Mouse (Mus musculus): ENCODE results near the gene Myo18b.
A peak's percentile ranks its signal among the peaks of the same experiment; 100 is the strongest.

The Myo18b gene

DNA sequence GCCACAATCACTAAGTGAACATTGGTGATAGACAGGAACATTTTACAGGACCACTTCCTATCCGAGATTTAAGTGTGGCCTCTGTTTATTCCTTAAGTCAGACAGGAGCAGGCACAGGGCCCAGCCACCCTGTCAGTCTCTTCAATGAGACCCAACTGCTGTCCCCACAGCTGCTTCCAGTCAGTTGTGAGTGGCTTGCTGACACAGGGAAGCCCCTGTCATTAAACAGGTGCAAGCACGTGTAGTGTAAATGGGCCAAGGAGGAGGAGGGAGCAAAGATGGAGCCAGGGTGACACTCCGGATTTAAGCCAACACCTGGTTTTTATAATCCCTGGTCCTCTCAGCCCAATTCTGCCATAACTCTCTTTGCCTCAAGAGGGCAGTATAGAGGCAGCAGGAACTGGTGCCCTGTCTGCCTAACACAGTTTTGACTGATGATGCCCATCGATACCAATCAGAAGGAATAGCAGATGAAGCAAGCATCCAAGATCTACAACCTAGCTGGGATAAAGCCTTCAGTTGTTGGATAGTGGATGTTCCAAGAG lies 19.2 kb downstream of the Myo18b start:
- peak; percentile 33 to 43 for DNase-seq

DNA sequence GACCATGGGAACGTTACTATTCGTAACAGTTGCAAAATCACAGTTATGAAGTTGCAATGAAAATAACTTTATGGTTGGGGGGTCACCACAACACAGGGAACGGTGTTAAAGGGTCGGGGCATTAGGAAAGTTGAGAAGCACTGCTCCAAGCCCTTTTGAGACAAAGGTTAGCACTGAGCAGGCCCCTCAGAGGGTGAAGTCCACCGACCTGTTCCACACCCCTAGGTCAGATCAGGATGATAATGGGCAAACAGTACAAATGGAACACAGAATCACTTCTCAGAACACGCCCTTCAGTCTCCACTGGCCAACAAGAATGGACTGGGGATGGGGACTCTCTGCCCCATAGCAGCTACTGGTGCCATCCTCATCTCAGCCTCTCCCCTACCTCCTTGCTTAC lies 23.2 kb downstream of the Myo18b start:
- no peak for DNase-seq

DNA sequence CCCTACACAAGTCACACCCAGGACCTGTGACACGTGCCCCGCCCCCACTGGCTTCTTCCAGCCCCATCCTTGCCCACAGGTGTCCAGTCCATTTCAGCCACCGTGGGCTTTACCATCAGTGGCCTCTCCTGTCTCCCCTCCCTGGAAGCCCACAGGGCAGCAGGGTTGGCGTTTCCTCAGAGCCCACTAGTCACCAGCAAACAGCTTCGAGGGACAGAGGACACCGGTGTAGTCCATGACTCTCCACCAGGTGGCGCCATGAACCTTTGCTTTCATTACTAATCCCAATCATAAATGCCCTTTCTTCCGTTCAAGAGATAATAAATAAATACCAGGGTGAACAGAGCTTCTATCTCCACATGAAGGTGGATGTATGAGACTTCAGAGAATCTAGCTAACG lies 25.4 kb downstream of the Myo18b start:
- peak; percentile 22 to 70 for DNase-seq

DNA sequence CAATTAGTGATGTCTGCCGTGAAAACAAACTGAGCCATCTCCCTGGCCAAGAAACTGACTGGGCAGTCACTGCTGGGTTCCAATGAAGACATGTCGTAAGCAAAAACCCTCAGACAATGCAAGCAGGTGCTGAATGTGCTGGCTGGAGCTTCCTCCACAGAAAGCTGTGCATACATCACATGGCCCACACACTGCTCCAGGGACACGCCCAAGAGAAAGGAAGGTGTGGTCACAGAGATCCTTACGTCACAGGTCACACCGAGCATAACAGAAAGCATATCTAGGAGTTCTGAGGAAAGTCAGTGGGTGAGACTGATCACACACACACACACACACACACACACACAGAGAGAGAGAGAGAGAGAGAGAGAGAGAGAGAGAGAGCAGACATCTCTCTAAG lies 27.5 kb downstream of the Myo18b start:
- no peak for DNase-seq

DNA sequence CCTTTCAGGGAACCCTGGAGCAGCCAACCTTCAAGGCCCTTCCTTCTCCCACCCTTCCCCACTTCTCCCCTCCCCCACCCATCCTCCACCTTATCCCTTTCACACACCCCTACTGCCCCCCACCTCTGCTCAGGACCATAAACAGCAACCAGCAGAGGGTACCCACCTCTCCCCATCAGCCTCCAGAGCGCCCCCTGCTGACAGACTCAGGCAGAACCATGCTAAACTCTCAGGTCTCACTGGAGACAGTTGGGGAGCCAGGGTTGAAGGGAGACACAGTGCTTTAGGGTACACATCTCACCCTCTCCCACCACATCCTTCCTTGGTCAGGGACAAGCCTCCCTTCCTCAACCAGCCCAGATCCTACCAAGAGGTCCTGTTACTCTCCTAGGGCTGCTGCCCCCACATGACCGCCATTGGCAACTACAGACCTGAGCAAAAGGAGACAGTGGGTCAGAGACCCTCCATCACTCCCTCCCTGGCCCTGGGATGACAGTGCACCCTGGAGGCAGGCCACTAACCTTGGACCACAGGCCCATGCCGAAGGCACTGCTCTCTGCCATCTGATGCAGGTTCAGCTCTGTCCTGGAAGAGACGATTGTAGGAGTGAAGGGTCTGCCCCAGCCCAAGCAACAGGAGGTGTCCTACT lies 31.3 kb downstream of the Myo18b start:
- DNase-seq = peak in 1 of 2 experiments; percentile 23

DNA sequence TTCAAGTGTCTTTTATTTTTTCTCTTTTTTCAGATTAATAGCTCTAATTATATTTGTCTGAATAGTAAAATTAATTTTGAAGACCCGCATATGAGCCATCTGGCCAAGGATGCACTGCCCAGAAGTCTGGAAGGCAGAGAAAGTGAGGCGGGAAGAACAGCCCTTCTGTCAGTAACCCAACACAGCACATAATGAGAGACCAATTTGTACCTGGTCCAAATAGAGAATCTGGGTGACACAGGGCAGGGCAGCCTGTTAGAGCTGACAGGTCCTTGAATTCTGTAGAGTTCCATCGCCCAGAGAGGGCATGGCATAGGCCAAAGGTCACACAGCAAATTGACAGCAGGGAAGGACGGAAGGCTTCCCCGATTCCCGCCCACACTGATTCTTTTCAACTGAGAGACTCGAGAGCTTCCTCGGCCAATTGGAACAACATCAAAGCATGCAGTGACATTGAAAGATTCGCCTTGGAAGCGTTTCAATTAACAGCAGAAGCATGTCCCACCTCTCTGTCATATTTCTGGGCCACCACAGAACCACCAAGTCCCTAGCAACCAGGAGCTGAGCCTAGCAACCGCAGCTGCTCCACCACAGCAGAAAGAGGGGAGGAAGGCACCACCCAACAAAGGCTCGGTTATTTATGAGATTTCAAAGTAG lies 36.7 kb downstream of the Myo18b start:
- peak; percentile 4 to 18 for DNase-seq

DNA sequence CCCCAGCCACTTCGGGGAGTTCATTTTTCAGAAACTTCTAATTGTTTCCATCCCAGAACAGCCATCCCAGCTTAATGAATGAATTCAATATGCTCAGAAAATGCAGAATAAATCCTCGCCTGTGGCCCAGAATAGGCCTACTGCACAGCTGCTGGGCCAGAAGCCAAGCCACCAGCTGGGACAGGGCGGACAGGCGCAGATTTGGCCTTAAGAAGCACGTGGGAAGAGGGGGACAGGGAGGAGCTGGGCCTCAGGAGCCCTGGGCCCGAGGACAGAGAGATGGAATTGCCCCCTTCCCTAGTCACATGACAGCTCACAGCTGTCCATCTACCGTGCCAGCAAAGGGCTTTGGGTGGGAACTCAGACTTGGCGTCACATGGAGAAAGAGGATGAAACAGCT lies 43.0 kb downstream of the Myo18b start:
- DNase-seq = no peak

DNA sequence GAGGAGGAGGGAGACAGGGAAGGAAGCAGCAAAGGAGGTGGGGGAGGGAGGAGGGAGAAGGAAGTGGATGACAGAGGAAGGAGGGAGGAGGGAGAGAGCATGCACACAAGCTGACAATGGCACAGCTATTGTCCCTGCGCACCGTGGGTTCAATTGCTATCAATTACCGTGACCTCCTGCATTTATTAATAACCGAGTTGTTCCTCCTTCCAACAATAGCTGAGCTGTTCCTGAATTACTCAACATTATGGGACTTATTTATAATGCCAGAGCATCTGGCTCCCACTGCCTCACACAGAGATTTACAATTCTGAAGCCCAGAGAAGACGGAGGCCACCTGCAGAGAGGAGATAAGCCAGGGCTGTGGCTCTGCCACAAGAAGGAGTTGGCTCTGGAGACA lies 44.8 kb downstream of the Myo18b start:
- DNase-seq = no peak

DNA sequence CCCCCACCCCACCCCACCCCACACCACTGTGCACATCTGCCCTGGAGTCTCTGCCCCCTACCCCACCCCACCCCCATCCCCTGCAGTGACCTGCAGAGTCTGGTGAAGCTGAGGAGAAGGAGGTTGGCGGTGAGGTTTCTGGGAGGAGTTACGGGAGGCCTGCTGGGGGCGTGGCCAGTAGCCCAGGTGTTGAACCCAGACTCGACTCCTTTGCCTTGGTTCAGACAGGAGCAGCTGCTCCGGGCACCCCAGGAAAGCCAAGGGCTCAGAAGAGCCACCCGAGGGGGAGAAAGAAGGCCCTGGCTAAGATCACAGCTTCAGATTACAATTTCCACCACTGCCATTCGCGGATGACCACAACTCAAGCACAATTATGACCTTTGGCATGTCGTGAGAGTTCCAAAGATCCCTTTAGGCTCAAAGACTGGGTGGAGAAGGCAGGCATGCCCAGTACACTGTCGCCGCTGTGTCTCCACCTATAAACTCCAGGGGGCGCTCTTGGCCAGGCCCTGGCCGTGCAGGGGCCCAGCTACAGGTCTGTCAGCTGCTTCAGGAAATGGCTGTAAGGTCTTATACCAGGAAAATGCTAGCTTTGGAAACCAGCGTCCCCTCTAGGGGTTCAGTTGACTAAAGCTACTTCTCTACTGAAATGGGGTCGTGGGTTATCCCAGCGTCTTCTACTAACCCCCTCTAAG lies 47.4 kb downstream of the Myo18b start:
- DNase-seq = peak; percentile 49 to 53

DNA sequence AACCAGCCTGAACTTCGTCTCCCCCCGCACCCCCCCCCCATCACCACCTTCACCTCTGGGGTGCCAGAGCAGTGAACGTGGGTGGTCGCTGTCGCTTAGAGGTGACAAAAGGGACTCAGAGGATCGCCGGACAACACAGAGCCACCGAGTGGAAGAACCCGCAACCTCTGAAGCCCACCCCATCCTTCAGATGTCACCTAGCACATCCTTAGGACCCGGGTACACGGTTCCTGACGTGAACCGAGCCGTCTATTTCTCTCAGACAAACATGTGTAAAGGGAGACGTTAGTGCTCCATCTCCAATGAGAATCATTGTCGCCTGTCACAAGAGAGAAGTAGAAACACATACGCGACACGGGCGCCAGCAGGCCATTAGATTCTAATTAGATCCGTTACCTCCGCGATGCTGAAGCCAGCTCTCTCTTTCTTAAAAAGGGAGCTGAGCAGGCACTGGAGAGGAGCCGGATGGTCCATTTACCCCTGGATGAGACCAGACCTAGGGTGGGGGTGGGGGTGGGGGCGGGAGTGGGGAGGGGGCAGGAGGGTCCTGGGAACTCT lies 48.1 kb downstream of the Myo18b start:
- DNase-seq = no peak

DNA sequence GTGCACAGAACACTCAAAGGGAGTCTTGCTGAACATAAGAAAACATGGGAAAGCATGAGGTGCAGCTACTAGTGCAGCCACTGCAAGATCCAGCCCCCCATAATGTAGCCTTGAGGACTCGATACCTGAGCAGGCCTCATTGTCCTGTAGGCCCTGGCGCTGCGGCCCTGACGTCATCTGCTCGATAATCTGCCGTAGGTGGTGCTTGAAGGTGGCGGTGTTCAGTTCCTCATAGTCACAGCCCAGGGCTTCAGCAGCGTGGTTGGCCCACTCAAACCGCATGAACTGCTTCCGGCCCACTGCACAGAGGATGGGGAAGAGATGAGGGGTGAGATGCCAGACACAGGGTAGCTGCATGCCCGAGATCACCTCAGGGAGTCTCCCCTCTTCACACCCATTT lies 50.0 kb downstream of the Myo18b start:
- no peak for DNase-seq

DNA sequence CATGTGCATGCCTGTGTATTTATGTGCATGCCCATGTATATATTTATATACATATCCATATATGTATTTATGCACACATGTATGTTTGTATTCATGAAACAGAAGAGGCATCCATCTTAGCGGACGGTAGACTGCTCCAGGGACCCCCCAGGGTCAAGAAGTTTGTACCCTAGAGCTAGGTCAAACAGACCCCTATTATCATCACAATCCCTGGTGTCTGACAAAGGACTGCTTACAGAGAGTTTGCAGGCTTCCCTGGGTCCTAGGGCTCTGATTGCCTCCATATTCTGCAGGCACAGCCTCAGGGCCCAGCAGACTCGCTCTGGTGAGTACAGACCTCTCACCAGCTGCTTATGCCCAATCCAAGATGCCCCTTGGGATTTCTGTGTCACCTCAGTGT lies 51.7 kb downstream of the Myo18b start:
- no peak for DNase-seq

DNA sequence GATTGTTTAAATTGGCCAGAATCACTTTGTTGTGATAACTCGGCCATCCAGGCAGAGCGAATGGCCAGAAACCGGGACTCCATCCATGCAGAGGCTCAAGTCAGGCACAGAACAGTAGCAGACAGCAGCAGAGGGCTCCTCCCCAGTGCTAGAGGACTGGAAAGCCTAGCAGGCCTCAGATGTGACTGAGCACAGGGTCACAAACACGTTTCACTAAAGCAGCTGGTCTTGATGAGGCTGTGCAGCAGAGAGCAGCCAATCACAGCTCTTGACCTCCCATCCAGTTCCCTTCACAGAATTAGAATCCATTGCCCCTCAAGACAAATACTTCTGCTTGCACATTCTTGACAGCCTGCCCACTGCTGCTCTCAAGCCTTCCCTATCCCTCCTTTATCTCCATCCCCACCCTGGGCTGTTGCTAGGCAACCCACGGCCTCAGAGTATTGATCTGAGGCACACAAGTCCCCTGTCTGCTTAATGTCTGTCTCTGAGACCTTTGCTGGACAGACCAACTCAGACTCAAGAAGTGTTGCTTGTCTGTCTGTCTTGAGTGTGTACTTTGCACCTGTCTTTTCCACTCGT lies 52.4 kb downstream of the Myo18b start:
- no peak for DNase-seq

DNA sequence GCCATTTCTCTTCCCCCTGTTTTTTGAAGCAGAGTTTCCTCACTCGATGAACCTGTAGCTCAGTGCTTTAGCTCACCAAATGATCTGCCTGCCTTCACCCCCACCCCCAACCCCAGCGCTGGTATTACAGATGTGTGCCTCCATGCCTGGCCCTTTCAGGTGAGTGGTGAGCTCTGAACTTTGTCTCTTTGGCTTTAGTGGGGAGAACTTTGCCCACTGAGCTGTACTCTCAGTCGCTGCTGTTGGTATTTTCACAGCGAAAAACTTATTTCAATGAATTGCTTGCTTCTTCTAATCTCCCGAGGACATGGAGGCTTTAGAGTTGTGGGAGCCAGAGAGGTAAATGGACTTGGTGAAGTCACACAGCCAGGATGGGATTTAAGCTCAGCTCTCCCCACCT lies 53.5 kb downstream of the Myo18b start:
- DNase-seq = peak; percentile 20 to 23

DNA sequence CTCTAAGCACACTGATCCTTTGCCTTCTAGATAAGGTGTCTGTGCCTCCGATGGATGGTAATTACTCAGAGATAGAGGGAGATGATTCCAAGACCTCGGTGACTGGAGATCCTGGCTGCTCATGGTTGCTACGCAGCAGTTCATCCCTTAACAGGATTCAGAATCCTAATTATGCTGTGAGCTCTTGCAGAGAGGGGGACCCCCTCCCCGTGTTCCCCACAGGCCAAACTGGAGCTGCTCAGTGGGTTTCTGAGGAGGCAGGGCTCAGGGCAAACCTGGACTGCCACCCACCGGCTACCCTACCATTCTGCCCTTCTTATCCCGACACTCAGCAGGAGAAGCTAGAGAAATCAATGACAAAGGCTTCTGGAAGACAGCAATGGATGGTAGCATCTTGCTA lies 54.3 kb downstream of the Myo18b start:
- DNase-seq = no peak

DNA sequence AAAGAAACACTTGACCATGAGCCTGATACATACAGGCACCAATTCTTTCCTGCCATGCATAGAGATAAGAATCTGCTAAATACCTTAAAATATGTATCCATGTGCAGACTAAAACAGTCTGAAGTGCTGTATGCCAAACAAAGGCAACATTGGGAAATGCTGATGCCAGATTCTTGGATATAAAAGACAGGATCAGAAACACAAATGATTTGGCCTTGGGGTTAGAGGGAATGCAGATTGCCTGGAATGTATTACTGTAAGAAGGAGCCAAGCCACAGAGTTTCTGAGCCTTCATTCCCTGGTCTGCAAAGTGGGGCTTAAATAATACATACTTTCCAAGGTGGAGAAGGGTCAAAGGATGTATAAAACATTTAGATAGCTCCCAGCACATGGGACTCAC lies 61.3 kb downstream of the Myo18b start:
- no peak for DNase-seq

DNA sequence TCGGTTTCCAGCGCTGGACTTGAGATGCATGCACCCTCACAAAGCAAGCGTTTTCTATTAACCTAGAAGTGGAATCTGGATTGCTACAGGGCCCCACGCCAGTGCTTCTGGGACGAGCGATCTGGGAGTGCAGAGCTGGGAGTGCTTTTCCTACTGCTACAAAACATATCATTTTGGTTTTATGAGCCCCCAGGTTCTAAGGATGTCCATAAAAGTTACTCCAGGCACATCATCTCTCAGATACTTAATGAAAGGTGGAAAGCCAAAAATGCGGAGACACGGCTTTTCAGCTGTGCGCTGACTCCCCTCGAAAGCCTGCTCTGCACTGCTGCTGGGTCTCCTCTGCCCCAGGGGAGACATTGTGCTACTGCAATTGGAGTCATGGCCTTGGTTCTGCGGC lies 62.3 kb downstream of the Myo18b start:
- DNase-seq = no peak

DNA sequence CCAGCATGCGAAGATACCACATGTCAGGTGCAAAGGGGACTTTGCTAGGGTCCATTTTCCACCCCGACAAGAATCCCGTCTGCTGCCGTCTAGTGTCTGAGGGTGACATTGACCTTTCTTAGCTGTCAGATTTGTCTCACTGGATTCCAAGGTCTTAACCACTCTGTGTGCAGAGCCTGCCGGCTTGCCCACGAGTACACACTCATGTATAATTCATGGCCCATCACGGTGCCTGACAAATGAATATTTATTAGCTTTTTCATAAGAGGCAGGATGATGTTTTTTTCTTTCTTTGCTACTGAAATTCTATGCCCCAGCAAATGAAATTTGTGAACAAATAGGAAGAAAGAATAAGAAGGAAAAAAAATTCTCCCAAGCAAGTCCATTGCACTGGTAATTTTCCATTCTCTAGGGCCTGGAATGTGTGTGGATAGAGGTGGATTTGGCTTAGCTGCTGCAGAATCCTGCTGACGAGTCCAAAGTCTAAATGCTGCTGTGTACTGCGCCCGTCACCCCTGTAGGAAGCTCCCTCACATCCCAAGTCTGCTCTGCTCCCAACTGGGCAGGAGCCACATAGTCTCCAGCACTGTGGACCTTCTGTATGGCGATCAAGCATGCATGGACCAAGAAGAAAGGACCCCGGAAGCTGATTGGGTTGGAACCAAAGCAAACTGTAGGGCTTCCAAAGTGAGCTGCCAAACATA lies 70.9 kb downstream of the Myo18b start:
- DNase-seq = peak; percentile 12 to 23

DNA sequence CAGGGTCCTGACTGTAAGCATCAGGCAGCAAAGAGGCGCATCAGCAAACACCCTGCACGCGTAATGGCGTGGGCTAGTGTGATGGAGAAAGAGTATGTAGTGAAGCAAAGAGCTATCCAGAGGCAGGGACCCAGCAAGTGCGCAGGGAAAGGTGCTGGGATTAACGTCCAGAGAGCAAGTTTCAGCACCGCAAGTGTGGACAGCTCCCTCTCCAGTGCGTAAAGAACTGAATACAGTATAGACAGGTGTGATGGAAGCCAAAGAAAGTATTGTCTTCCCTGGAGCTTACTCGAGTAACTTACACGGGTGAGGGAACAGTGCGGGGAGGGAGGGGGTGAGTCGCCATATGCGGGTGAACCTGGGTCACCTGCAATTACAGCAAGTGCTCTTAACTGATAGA lies 71.8 kb downstream of the Myo18b start:
- peak in 1 of 2 experiments; percentile 33 for DNase-seq

DNA sequence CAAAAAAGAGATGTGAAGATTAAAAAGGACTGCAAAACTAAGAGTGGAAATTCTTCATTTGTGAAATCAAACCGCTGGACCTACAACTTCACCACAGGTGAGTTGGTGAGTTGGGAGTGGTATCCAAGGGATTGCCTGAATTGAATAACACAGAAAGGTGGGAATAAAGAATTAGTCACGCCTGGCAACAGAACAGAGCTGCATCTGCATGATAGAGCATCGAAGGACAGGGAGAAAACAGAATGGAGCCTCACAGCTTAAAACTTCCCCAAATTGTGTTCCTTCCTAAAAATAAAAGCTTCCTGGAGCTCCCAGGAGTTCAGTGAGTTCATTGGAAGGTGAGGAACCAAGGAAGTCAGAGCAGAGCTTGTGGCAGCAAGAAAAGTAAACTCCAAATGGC lies 73.7 kb downstream of the Myo18b start:
- no peak for DNase-seq

DNA sequence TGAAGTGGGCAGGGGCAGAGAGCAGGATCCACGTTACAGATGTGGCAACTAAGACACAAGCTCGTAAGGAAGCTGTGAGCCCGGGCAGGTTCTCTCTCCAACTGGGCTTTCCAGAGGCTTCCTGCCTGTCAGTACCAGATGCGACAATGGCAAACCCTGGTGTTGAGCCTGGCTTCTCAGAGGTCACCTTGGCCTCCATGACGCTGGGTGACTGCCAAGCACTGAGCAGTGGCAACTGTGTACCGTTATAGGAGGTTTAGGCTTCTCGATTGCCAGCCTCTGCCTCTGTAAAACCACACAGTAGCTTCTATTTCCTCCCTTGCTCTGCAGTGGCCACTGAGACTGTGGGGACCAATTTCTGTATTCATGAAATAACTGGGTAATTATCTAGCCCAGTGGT lies 81.1 kb downstream of the Myo18b start:
- no peak for DNase-seq

DNA sequence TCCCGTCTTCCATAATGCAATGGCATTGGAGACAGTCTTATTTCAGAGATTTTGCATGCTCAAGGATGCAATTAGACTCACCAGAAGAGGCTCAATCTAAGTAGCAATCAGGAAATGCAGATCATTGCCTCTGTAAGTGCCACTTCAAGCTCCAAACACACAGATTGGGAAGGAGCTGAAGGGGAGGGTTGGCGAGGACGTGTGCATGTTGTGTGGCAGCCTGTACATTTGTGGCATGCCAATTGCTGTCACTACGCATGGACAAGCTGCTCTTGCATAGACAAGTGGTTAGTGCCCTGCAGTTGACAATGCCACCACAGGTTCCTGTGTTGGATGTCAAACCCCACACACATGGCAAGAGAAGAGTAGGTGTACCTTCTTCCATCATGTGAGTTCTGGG lies 88.5 kb downstream of the Myo18b start:
- DNase-seq = no peak

DNA sequence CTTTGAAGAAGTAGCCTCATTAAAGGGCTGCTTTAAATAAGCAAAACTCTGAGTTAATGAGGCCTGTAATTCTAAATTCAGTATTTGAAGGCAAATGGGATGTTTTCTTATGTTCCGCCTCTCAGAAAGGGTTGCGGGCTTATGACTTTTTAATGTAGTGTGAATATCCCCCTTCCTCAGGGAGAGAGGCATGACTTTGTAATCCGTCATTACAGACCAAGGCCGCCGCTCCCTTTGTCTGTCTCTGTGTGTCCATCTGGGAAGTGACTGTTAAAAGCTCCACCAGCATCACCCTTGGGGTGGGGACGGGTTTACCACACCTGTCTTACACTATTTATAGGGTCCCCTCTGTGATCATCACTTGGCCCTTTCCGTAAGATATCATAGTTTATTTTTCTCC lies 100.1 kb downstream of the Myo18b start:
- no peak for DNase-seq
